Mouse (Mus musculus) forebrain, postnatal 0 days (tissue): ENCODE results near the gene Zfp526. TPM values are rescaled to one million over a fixed set of nuclear protein-coding genes. Genes with fewer than 3 reads are reported as not detected.

Source experiments
- ATAC-seq: fragments of 200-750 bp; cut with Nextera tagmentation; 2 replicates; pipeline ENCODE4 v1.8.0; 2017; ENCODE audit warnings: mild to moderate bottlenecking, moderate library complexity
- DNase-seq: peaks from one replicate; pipeline ENCODE4 v3.0.0-alpha.2; 2015
- H3K27ac ChIP-seq: fragments of 300-500 bp; sonication (generic); 2 replicates; pipeline ENCODE4 v1.5.1; 2014; ENCODE audit warnings: low read depth, mild to moderate bottlenecking, antibody characterized with exemption, low read length, moderate library complexity, mixed read lengths
- H3K27me3 ChIP-seq: fragments of 300-500 bp; sonication (generic); 2 replicates; pipeline ENCODE4 v1.6.1; 2014; ENCODE audit warnings: mild to moderate bottlenecking, low read length, mixed read lengths; ENCODE audit not compliant: insufficient read depth
- H3K36me3 ChIP-seq: fragments of 300-500 bp; sonication (generic); 2 replicates; pipeline ENCODE4 v1.6.1; 2014; ENCODE audit warnings: mild to moderate bottlenecking, moderate library complexity; ENCODE audit not compliant: insufficient read depth
- H3K4me1 ChIP-seq: fragments of 300-500 bp; sonication (generic); 2 replicates; pipeline ENCODE4 v1.6.1; 2014; ENCODE audit warnings: antibody characterized with exemption; ENCODE audit not compliant: insufficient read depth
- H3K4me2 ChIP-seq: fragments of 300-500 bp; sonication (generic); 2 replicates; pipeline ENCODE4 v1.6.1; 2014; ENCODE audit warnings: low read depth, mild to moderate bottlenecking, moderate library complexity
- H3K4me3 ChIP-seq: fragments of 300-500 bp; sonication (generic); 2 replicates; pipeline ENCODE4 v1.5.1; 2014; ENCODE audit warnings: low read depth, low read length, mixed read lengths
- H3K9ac ChIP-seq: fragments of 300-500 bp; sonication (generic); 2 replicates; pipeline ENCODE4 v1.6.1; 2014; ENCODE audit warnings: mild to moderate bottlenecking
- H3K9me3 ChIP-seq: fragments of 300-500 bp; sonication (generic); 2 replicates; pipeline ENCODE4 v1.6.1; 2016; ENCODE audit warnings: low read length
- CTCF ChIP-seq: sonication (generic); IDR thresholded peaks from 2 replicates; pipeline ENCODE4 v1.5.1; 2016; ENCODE audit warnings: antibody characterized with exemption, control low read depth, low read depth
- WGBS: fragments of 180-500 bp; shearing (Covaris S2); extraction: QIAGEN DNeasy Blood & Tissue Kit; methylation state at CpG from one replicate; pipeline ENCODE4 v1.1.7; 2014; 5-methylcytosine and 5-hydroxymethylcytosine counted together
- polyA plus RNA-seq: library from polyadenylated mRNA; unstranded; fragments of >200 nt; fragmentation: Nextera tagmentation; extraction: Ambion mirVana; gene quantifications from 2 replicates; pipeline ENCODE4 v1.2.1, GENCODE M21; 2015
- total RNA-seq: library from RNA; depleted of rRNA; stranded (reverse); fragments of >200 nt; gene quantifications from 2 replicates; pipeline ENCODE4 v1.2.3, GENCODE M21; 2014

Gene Zfp526
- total and polyA plus RNA-seq, 2 experiments from 2014 or later: 0.98 to 8.3 TPM

GRCm38 (mm10) chr7:25219756-25220456 lies 1.3 kb upstream of the Zfp526 start:
- WGBS: 3% methylated on average over 31 of the region's 31 CpGs
- no peak for TF ChIP-seq CTCF
- ATAC-seq: peak; percentile 47

GRCm38 (mm10) chr7:25220457-25221101 lies 646 bp upstream of the Zfp526 start, which contains the start of gene Dedd2:
TSS of gene Dedd2 (minus strand) at chr7:25220615.
- Histone ChIP-seq H3K36me3 (peaks cover 17% of the 10 kb centered on the region; the same call in 1 of the 2 replicates), H3K9me3 (no peaks in the 10 kb centered on the region), H3K9ac (peak within 1 kb of the TSS; percentile 79), H3K4me1 (peaks cover 12% of the 10 kb centered on the region), H3K27me3 (no peaks in the 10 kb centered on the region), H3K4me2 (peak within 1 kb of the TSS; percentile 96), H3K27ac (peak within 1 kb of the TSS; percentile 88), H3K4me3 (peak within 1 kb of the TSS; percentile 67)
- 6% methylated on average over 20 of the region's 20 CpGs for WGBS
- DNase-seq: peak; percentile 31
- ATAC-seq: no peak
- TF ChIP-seq CTCF: no peak

More at GRCm38 (mm10) chr7:25219756-25220456, 1.3 kb upstream of the Zfp526 start:
- H3K4me1 ChIP-seq: peaks cover 12% of the 10 kb centered on the region
- H3K27ac ChIP-seq: peak overlapping the region; percentile 88
- peak overlapping the region; percentile 67 for H3K4me3 ChIP-seq
- H3K9me3 ChIP-seq: no peaks in the 10 kb centered on the region
- DNase-seq: peak; percentile 95
- peaks cover 15% of the 10 kb centered on the region; the same call in 1 of the 2 replicates for H3K36me3 ChIP-seq
- no peaks in the 10 kb centered on the region for H3K27me3 ChIP-seq
- H3K9ac ChIP-seq: peak overlapping the region; percentile 76
- H3K4me2 ChIP-seq: peak overlapping the region; percentile 96

GRCm38 (mm10) chr7:25222275-25222967 lies 1.2 kb downstream of the Zfp526 start:
- WGBS: 82% methylated on average over 10 of the region's 10 CpGs
- no peak overlapping the region for H3K9ac ChIP-seq
- peaks cover 12% of the 10 kb centered on the region for H3K4me1 ChIP-seq
- no peak overlapping the region; the same call in 1 of the 2 replicates for H3K4me3 ChIP-seq
- H3K4me2 ChIP-seq: peak overlapping the region; percentile 96
- no peaks in the 10 kb centered on the region for H3K27me3 ChIP-seq
- H3K9me3 ChIP-seq: no peaks in the 10 kb centered on the region
- H3K27ac ChIP-seq: no peak overlapping the region
- TF ChIP-seq CTCF: no peak
- ATAC-seq (no peak), DNase-seq (no peak)
- peaks cover 31% of the 10 kb centered on the region for H3K36me3 ChIP-seq

- H3K4me2 ChIP-seq: no peak overlapping the region
- no peaks in the 10 kb centered on the region for H3K27me3 ChIP-seq
- DNase-seq (no peak), ATAC-seq (no peak)
- H3K9ac ChIP-seq: no peak overlapping the region
- peaks cover 83% of the 10 kb centered on the region for H3K36me3 ChIP-seq
- no peak overlapping the region for H3K27ac ChIP-seq
- no peak overlapping the region for H3K4me3 ChIP-seq
- TF ChIP-seq CTCF: no peak
- 90% methylated on average over 1 of the region's 1 CpGs for WGBS
- H3K4me1 ChIP-seq: no peaks in the 10 kb centered on the region
- H3K9me3 ChIP-seq: no peaks in the 10 kb centered on the region
Observed at GRCm38 (mm10) chr7:25227523-25228300, 6.5 kb downstream of the Zfp526 start.

- Histone ChIP-seq H3K9ac (no peak overlapping the region), H3K27me3 (no peaks in the 10 kb centered on the region), H3K4me3 (no peak overlapping the region), H3K27ac (no peak overlapping the region), H3K36me3 (peaks cover 94% of the 10 kb centered on the region), H3K4me2 (no peak overlapping the region), H3K4me1 (no peaks in the 10 kb centered on the region), H3K9me3 (no peaks in the 10 kb centered on the region)
- DNase-seq (no peak), ATAC-seq (no peak)
- 82% methylated on average over 9 of the region's 9 CpGs for WGBS
- no peak for TF ChIP-seq CTCF
Observed at GRCm38 (mm10) chr7:25230690-25231285, 9.6 kb downstream of the Zfp526 start.

- H3K4me2 ChIP-seq: no peak overlapping the region
- TF ChIP-seq CTCF: peak; percentile 47
- ATAC-seq: no peak
- WGBS: 58% methylated on average over 5 of the region's 5 CpGs
- H3K9ac ChIP-seq: no peak overlapping the region
- no peak for DNase-seq
- H3K9me3 ChIP-seq: no peaks in the 10 kb centered on the region
- no peaks in the 10 kb centered on the region for H3K27me3 ChIP-seq
- H3K36me3 ChIP-seq: peaks cover 80% of the 10 kb centered on the region
- H3K4me1 ChIP-seq: peaks cover 11% of the 10 kb centered on the region
- no peak overlapping the region for H3K4me3 ChIP-seq
- H3K27ac ChIP-seq: no peak overlapping the region
Observed at GRCm38 (mm10) chr7:25232101-25232648, 10.9 kb downstream of the Zfp526 start.
